Mouse (Mus musculus) telencephalon, adult 2 months (tissue): ENCODE measurements at regions not wholly inside any gene's neighbourhood (a gene's known extent, or its start where the extent isn't known, plus 50 kb on each side); places are given as distances from the start of the nearest gene placed in this dataset.

Experiments used
- DNase-seq: peaks from one replicate; pipeline ENCODE4 v3.0.0-alpha.2; 2011; ENCODE audit warnings: low read depth, low spot score

GRCm38 (mm10) chr9:46819808-46820207 is 178.7 kb upstream of the Gm4791 start:
- no peak for DNase-seq

GRCm38 (mm10) chr9:46819376-46819775 is 179.2 kb upstream of the Gm4791 start:
- no peak for DNase-seq

GRCm38 (mm10) chr9:46816126-46816525 is 182.4 kb upstream of the Gm4791 start:
- DNase-seq: peak; percentile 77

- DNase-seq: peak; percentile 41
These were observed 183.9 kb upstream of the Gm4791 start for GRCm38 (mm10) chr9:46814478-46815241.

GRCm38 (mm10) chr9:46810266-46810665 is 188.3 kb upstream of the Gm4791 start:
- no peak for DNase-seq

GRCm38 (mm10) chr9:46795446-46795845 is 203.1 kb upstream of the Gm4791 start:
- no peak for DNase-seq

GRCm38 (mm10) chr9:46789036-46789435 is 209.5 kb upstream of the Gm4791 start:
- no peak for DNase-seq

- peak; percentile 58 for DNase-seq
These were observed 210.1 kb upstream of the Gm4791 start for GRCm38 (mm10) chr9:46788456-46788855.

GRCm38 (mm10) chr9:46784355-46784975 is 214.1 kb upstream of the Gm4791 start:
- DNase-seq: peak; percentile 81

- DNase-seq: no peak
These were observed 214.8 kb upstream of the Gm4791 start for GRCm38 (mm10) chr9:46783597-46784354.

- no peak for DNase-seq
These were observed 216.9 kb upstream of the Gm4791 start for GRCm38 (mm10) chr9:46781681-46782080.

GRCm38 (mm10) chr9:46778769-46779168 is 219.8 kb upstream of the Gm4791 start:
- no peak for DNase-seq

GRCm38 (mm10) chr9:46774821-46775220 is 223.7 kb upstream of the Gm4791 start:
- DNase-seq: no peak

GRCm38 (mm10) chr9:46760247-46760646 is 238.3 kb upstream of the Gm4791 start:
- no peak for DNase-seq

GRCm38 (mm10) chr9:46757005-46757672 is 241.4 kb upstream of the Gm4791 start:
- DNase-seq: no peak

- DNase-seq: no peak
These were observed 246.6 kb upstream of the Gm4791 start for GRCm38 (mm10) chr9:46751981-46752380.

GRCm38 (mm10) chr9:46749441-46749840 is 249.1 kb upstream of the Gm4791 start:
- no peak for DNase-seq

GRCm38 (mm10) chr9:46746266-46746665 is 252.3 kb upstream of the Gm4791 start:
- no peak for DNase-seq

- no peak for DNase-seq
These were observed 258.0 kb upstream of the Gm4791 start for GRCm38 (mm10) chr9:46740496-46740895.

- DNase-seq: no peak
These were observed 259.2 kb upstream of the Gm4791 start for GRCm38 (mm10) chr9:46739341-46739740.

GRCm38 (mm10) chr9:46738634-46739033 is 259.9 kb upstream of the Gm4791 start:
- no peak for DNase-seq

GRCm38 (mm10) chr9:46738056-46738455 is 260.5 kb upstream of the Gm4791 start:
- no peak for DNase-seq
